Mouse (Mus musculus): Measurements from ENCODE around the gene Gm5678.

DNA sequence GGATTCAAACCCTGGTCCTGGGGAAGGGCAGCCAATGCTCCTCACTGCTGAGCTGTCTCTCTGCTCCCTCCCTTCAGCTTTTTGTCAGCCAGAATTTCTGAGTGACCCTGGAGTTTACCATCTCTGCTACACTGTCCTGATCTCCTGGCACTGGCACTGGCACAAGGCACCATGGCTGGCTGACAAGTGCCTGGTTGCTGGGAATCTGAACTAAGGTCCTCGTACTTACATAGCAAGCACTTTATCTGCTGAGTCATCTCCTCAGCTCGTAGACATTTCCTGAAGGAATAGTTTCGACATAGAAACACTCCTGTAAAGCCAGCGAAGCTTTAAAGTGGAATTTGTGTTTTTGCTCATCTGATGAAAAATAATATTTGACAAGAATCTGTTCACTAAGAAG, 16.1 kb downstream of the Gm5678 start:
- TF ChIP-seq EP300 (IDR thresholded peaks at IDR 0.05; ENCODE audit: low read depth) (no peak), CTCF (IDR thresholded peaks at IDR 0.05; ENCODE audit: low read depth) (no peak)

All from liver, embryonic 14.5 days (tissue).